Mouse (Mus musculus) cortical plate, adult 2 months (tissue): Measurements from ENCODE around the gene Camta1.

Experiments used
- CTCF ChIP-seq: fragments of 200-500 bp; IDR thresholded peaks from 2 replicates; pipeline ENCODE4 v1.5.1; 2011; ENCODE audit warnings: mild to moderate bottlenecking, control low read depth, low read length; ENCODE audit not compliant: insufficient read depth; ENCODE audit errors: extremely low read depth
- POLR2A ChIP-seq: fragments of 200-500 bp; IDR thresholded peaks from 2 replicates; pipeline ENCODE4 v1.6.1; 2011; ENCODE audit warnings: mild to moderate bottlenecking, low read length, control low read depth; ENCODE audit not compliant: insufficient read depth; ENCODE audit errors: extremely low read depth

GRCm38 (mm10) chr4:151567105-151567504, 294.6 kb downstream of the Camta1 start:
- TF ChIP-seq CTCF: no peak
- TF ChIP-seq POLR2A: no peak
